Mouse (Mus musculus): ENCODE data around the gene Stox2. TPM values are rescaled to one million over a fixed set of nuclear protein-coding genes. Genes with fewer than 3 reads are reported as not detected.

The Stox2 gene
- polyA plus RNA-seq, 1 experiment from 2014 or later: 0.54 TPM

DNA sequence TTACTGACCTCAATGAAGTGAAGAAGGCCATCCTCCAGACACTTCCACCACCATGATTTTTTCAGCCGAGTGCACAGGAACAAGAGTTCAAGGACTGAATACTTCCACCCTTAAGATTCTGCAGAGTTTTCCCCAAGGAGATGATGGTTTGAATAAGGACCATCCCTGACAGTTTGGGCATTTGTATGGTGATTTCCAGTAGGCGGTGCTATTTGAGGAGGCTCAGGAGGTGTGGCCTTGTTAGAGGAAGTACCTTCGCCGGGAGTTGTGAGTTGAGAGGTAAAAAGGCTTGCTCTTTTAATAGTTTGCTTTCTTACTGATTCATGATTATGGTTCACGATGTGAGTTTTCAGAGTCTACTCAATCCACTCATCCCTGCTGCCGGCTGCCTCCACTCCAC lies 138.0 kb downstream of the Stox2 start:
- Histone ChIP-seq H3K36me3 (replicated peaks; ENCODE audit: insufficient read depth, low read length) (no peaks in the 10 kb centered on the region), H3K27ac (ENCODE audit: low read depth) (no peak overlapping the region), H3K4me2 (ENCODE audit: low read depth, low read length) (no peak overlapping the region), H3K9ac (replicated peaks) (no peak overlapping the region), H3K4me3 (ENCODE audit: low read depth, low read length) (no peak overlapping the region), H3K27me3 (ENCODE audit: insufficient read depth, low read length) (no peaks in the 10 kb centered on the region), H3K9me3 (ENCODE audit: low read length) (no peaks in the 10 kb centered on the region), H3K4me1 (ENCODE audit: insufficient read depth) (no peaks in the 10 kb centered on the region)
- TF ChIP-seq EP300 (IDR thresholded peaks at IDR 0.05; ENCODE audit: low read depth) (no peak), CTCF (IDR thresholded peaks at IDR 0.05; ENCODE audit: low read depth) (no peak)
- DNase-seq: no peak
- WGBS (ENCODE audit: insufficient replicate concordance): 72% methylated on average over 6 of the region's 6 CpGs
- no peak for ATAC-seq

DNA sequence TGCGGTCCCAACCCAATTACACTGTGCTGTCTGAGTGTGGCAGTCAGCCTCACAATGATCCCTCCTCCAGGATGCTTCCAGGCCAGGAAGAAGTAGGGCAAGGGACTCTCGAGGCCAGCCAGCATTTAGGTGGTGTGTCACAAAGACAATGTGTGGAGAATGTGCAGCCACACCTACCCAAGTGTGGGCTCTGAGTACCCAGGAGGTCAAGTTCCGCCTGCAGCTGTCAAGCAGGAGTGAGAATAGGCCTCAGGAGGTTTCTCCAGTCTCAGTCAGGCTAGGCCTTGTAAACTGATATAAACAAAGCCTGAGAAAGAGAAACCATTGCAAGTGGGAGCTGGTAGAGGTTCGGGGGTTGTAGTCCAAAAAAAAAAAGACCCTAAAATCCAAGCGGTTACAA lies 139.8 kb downstream of the Stox2 start:
- no peak overlapping the region for H3K4me2 ChIP-seq (ENCODE audit: low read depth, low read length)
- H3K36me3 ChIP-seq (replicated peaks; ENCODE audit: insufficient read depth, low read length): no peaks in the 10 kb centered on the region
- no peaks in the 10 kb centered on the region for H3K27me3 ChIP-seq (ENCODE audit: insufficient read depth, low read length)
- H3K4me3 ChIP-seq (ENCODE audit: low read depth, low read length): no peak overlapping the region
- H3K9me3 ChIP-seq (ENCODE audit: low read length): no peaks in the 10 kb centered on the region
- WGBS (ENCODE audit: insufficient replicate concordance): 69% methylated on average over 5 of the region's 5 CpGs
- ATAC-seq: no peak
- no peaks in the 10 kb centered on the region for H3K4me1 ChIP-seq (ENCODE audit: insufficient read depth)
- H3K27ac ChIP-seq (ENCODE audit: low read depth): no peak overlapping the region
- TF ChIP-seq CTCF (IDR thresholded peaks at IDR 0.05; ENCODE audit: low read depth): no peak
- TF ChIP-seq EP300 (IDR thresholded peaks at IDR 0.05; ENCODE audit: low read depth): no peak
- no peak for DNase-seq
- no peak overlapping the region for H3K9ac ChIP-seq (replicated peaks)

GRCm38 (mm10) chr8:47305880-47306279 lies 140.3 kb downstream of the Stox2 start:
- no peak for TF ChIP-seq EP300 (IDR thresholded peaks at IDR 0.05; ENCODE audit: low read depth)
- no peak for TF ChIP-seq CTCF (IDR thresholded peaks at IDR 0.05; ENCODE audit: low read depth)
- H3K9ac ChIP-seq (replicated peaks): no peak overlapping the region
- no peaks in the 10 kb centered on the region for H3K4me1 ChIP-seq (ENCODE audit: insufficient read depth)
- no peak overlapping the region for H3K27ac ChIP-seq (ENCODE audit: low read depth)
- 84% methylated on average over 5 of the region's 5 CpGs for WGBS (ENCODE audit: insufficient replicate concordance)
- H3K4me2 ChIP-seq (ENCODE audit: low read depth, low read length): no peak overlapping the region
- H3K36me3 ChIP-seq (replicated peaks; ENCODE audit: insufficient read depth, low read length): no peaks in the 10 kb centered on the region
- no peak overlapping the region for H3K4me3 ChIP-seq (ENCODE audit: low read depth, low read length)
- no peaks in the 10 kb centered on the region for H3K27me3 ChIP-seq (ENCODE audit: insufficient read depth, low read length)
- no peak for ATAC-seq
- no peak for DNase-seq
- H3K9me3 ChIP-seq (ENCODE audit: low read length): no peaks in the 10 kb centered on the region

DNA sequence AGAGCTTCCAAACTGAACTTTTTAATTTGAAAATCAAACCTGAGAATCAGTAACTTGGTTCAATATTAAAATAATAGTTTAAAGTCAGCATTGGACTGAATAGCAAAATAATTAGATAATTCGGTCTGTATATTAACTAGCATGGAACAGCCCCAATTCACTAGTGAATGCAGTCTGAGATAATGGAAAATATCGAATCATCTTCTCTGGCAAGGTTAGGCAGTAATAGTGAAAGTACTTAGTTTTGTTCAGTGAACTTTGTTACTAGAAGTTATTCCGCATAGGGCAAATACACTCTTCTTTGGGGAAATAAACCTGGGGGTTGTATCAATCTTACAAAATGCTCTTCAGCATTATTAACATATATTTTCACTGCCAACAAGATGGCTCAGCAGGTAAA lies 147.7 kb downstream of the Stox2 start:
- H3K4me2 ChIP-seq (ENCODE audit: low read depth, low read length): no peak overlapping the region
- H3K4me3 ChIP-seq (ENCODE audit: low read depth, low read length): no peak overlapping the region
- H3K27ac ChIP-seq (ENCODE audit: low read depth): no peak overlapping the region
- no peaks in the 10 kb centered on the region for H3K27me3 ChIP-seq (ENCODE audit: insufficient read depth, low read length)
- TF ChIP-seq EP300 (IDR thresholded peaks at IDR 0.05; ENCODE audit: low read depth) (no peak), CTCF (IDR thresholded peaks at IDR 0.05; ENCODE audit: low read depth) (no peak)
- H3K9me3 ChIP-seq (ENCODE audit: low read length): no peaks in the 10 kb centered on the region
- DNase-seq: no peak
- no peaks in the 10 kb centered on the region for H3K36me3 ChIP-seq (replicated peaks; ENCODE audit: insufficient read depth, low read length)
- H3K9ac ChIP-seq (replicated peaks): no peak overlapping the region
- peaks cover 2% of the 10 kb centered on the region; the same call in 1 of the 2 replicates for H3K4me1 ChIP-seq (ENCODE audit: insufficient read depth)
- no peak for ATAC-seq
- 81% methylated on average over 3 of the region's 3 CpGs for WGBS (ENCODE audit: insufficient replicate concordance)

- ATAC-seq (no peak), DNase-seq (no peak)
- H3K27ac ChIP-seq (ENCODE audit: low read depth): no peak overlapping the region
- H3K4me2 ChIP-seq (ENCODE audit: low read depth, low read length): peak overlapping the region; percentile 85
- H3K4me1 ChIP-seq (ENCODE audit: insufficient read depth): peaks cover 11% of the 10 kb centered on the region
- TF ChIP-seq EP300 (IDR thresholded peaks at IDR 0.05; ENCODE audit: low read depth) (no peak), CTCF (IDR thresholded peaks at IDR 0.05; ENCODE audit: low read depth) (no peak)
- H3K27me3 ChIP-seq (ENCODE audit: insufficient read depth, low read length): peaks cover 42% of the 10 kb centered on the region
- no peak overlapping the region for H3K9ac ChIP-seq (replicated peaks)
- no peaks in the 10 kb centered on the region for H3K36me3 ChIP-seq (replicated peaks; ENCODE audit: insufficient read depth, low read length)
- H3K4me3 ChIP-seq (ENCODE audit: low read depth, low read length): peak overlapping the region; percentile 54; the same call in 1 of the 2 replicates
- no peaks in the 10 kb centered on the region for H3K9me3 ChIP-seq (ENCODE audit: low read length)
- 21% methylated on average over 6 of the region's 6 CpGs for WGBS (ENCODE audit: insufficient replicate concordance)
These were observed 156.5 kb downstream of the Stox2 start for GRCm38 (mm10) chr8:47289641-47290040.

- no peaks in the 10 kb centered on the region for H3K36me3 ChIP-seq (replicated peaks; ENCODE audit: insufficient read depth, low read length)
- H3K4me2 ChIP-seq (ENCODE audit: low read depth, low read length): peak overlapping the region; percentile 85
- WGBS (ENCODE audit: insufficient replicate concordance): 1% methylated on average over 71 of the region's 97 CpGs
- H3K9me3 ChIP-seq (ENCODE audit: low read length): no peaks in the 10 kb centered on the region
- peak overlapping the region; percentile 54 for H3K4me3 ChIP-seq (ENCODE audit: low read depth, low read length)
- peaks cover 11% of the 10 kb centered on the region for H3K4me1 ChIP-seq (ENCODE audit: insufficient read depth)
- H3K27me3 ChIP-seq (ENCODE audit: insufficient read depth, low read length): peaks cover 42% of the 10 kb centered on the region
- peak; percentile 44 for ATAC-seq
- peak overlapping the region; percentile 51 for H3K9ac ChIP-seq (replicated peaks)
- TF ChIP-seq CTCF (IDR thresholded peaks at IDR 0.05; ENCODE audit: low read depth) (no peak), EP300 (IDR thresholded peaks at IDR 0.05; ENCODE audit: low read depth) (no peak)
- no peak overlapping the region for H3K27ac ChIP-seq (ENCODE audit: low read depth)
- peak; percentile 27 for DNase-seq
These were observed 157.2 kb downstream of the Stox2 start for GRCm38 (mm10) chr8:47288866-47289541.

All from liver, postnatal 0 days (tissue).